Mouse (Mus musculus) layer of hippocampus, postnatal 25 days (tissue): ENCODE measurements at regions not wholly inside any gene's neighbourhood (a gene's known extent, or its start where the extent isn't known, plus 50 kb on each side); places are given as distances from the start of the nearest gene placed in this dataset.

ENCODE experiments used
- DNase-seq, 2 experiments: peaks; one replicate each; pipeline ENCODE4 v3.0.0; 2022; ENCODE audit warnings: mixed read lengths in 2 of 2, low spot score in 1 of 2; ENCODE audit errors: extremely low spot score in 1 of 2

DNA sequence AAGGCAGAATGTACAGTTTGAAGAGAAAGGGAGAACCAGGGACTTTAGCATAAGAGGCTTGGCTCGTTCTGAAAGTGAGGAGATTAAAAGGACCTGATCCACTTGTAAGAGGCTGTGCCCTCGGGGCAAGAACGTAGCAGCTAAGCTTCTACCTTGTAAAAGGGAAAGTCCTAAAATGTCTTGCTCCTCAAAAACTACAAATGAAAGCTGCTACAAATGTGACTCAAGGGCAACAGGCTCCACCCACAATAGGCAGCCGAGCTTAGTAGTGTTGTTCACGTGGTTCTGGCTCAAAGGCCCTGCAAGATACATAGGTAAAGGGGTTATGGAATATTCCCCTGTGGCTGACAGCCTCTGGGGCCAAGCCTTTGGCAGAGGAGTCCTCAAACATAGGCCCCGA is 192.7 kb upstream of the Zfp703 start:
- DNase-seq = no peak

DNA sequence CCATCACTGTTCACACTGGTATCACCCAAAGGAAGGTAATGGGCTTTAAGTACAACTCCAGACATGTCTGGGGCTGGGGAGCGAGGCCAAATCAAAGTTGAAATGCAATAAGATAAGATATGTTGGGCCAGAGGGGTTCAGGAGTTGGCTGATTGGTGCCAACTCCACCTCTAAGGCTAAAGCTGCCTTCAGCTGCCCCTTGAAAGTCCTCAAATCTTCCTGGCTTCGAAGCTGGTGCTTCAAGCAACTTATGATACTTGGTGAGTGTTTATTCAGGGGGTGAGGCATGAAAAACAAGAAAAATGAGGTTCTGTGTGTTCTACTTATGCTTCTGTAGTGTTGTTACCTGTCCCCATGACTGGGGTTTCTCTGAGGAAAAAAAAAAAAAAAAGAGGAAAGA is 185.3 kb upstream of the Zfp703 start:
- no peak for DNase-seq

DNA sequence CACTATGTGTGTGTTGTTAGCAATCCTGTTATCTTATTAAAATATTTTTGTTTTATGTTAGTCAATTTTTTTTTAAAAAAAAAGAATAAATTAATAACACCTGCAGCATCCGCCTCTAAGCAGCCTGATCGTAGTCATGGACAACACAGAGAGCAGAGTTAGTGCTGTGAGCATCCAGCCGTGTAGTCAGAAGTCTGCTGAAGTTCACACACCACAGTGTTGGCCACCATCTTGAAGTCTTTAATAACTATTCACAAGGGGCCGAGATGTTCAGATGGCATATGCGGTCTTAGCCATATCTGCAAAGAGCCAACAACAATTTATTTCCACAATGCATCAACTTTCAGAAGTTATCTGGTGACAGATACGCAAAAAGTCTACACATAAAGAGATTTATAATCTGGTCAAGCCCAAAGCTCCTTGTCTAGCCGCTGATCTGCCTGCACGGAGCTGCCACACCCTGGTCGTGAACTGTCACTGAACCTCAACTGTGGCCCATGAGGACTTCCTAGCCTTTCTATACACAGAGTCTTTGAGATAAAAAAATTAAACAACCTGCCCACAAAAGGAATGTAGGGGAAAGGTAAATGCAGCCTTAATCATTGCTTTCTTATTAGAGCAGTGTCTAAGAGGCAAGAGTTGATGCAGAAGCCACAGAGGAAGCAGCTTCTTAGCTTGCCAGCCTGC is 183.4 kb upstream of the Zfp703 start:
- DNase-seq = no peak

DNA sequence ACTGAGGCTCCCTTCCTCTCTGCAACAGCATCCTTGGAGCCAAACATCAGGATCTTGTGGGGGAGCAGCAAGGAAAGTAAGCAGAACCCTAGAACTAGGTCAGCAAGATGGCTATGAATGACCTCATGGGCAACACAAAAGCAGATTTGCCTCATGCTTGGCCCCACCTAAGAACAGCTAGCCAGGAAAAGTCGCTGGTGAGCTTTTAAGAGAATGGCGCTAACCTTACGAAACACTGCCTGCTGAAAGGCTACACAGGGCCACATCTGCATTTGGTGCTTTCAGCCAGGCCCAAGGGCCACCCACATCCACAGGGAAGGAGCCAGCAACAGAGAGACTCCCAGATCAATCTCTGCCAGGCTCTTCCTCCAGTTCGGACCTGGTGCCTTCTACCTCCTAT is 182.7 kb upstream of the Zfp703 start:
- no peak for DNase-seq

DNA sequence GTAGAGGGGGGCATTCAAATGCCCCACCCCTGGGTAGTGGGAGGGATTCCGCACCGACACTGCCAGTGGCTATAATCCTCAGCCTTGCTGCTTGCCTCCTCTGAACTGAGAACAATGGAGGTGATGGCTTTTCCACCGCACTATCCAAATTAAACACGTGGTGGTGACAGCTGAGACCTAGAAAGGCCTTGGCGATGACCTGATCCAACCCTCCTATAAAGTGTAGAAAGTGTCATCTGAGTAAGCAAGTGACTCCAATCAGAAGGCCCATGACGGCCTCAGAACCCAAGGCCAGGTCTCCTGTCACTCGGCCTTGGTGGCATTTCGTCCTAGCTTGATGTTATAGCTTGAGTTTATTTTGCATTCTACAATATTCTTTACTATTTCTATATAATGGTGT is 181.5 kb upstream of the Zfp703 start:
- DNase-seq = no peak

DNA sequence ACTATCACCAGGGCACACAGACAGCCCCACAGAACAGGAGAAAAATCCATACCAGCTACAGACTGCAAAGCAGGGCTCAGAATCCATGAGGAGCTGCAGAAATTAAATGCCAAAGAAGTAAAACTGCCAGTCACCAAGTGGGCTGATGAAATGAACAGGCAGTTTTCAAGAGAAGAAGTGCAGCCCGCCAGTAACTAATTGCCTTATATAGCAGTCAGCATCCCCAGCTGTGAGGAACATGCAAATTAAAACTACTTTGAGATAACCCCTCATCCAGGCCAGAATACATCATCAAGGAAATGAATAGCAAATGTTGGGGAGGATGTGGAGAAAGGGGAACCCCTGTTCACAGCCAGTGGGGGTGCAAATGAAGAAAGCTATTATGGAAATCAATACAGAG is 177.3 kb upstream of the Zfp703 start:
- no peak for DNase-seq

DNA sequence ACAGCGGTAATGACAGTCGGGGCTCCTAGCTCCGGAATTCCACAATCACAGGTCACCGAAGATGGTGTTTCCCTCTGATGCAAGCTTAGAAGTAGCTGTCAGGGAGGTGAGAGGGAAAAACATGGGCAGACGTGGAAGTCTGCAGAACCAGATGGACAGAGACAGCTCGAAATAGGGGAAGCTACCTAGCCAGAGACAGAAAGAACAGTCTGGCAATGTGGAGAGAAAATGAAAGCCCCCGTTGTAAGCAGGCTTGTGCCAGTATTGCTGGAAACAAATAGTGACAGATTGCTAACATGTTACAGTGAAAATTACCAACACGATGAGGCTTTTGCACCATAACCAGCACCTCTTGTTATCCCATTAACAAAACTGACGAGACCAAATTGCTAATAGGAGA is 173.0 kb upstream of the Zfp703 start:
- DNase-seq = no peak

DNA sequence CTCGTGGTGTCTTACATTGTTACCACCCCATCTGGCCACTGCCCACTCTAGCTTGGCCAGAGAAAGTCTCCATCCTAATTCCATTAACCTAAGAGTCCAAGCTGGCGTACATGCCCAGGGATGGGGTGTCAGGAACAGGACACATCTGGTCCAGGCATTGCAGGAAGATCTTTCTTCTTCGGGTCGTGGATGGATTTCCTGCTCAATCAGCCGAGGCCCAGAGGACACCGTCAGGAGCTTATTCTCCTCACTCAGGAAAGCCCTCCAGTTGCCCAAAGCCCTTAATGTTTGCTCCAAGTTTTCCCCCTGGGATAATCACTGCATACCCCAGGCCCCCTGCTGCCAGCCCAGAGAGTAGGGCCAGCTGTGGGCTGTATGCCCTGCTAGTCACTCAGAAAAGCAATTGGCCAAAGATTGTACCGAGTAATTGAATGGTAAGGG is 172.2 kb upstream of the Zfp703 start:
- no peak for DNase-seq

DNA sequence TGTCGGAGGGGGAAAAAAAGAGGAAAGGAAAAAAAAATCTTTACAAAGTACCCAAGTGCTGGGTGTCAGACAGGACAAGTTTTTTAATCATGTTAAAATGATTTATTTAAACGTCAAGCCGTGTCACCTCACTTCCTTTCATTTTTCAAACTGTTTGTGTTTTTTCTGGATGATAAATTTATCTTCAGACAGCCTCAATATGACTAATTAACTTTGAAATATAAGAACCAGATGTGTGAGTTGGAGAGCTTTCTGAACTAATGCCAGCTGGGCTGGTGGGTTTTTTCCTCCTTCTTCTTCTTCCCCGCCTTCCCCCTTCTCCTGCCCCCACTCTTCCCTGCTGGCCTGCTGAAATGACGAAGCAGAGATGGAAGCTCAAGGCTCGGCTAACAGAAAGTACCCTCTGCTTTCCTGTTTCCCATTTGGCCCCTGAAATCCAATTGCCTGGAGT is 171.7 kb upstream of the Zfp703 start:
- DNase-seq = no peak

DNA sequence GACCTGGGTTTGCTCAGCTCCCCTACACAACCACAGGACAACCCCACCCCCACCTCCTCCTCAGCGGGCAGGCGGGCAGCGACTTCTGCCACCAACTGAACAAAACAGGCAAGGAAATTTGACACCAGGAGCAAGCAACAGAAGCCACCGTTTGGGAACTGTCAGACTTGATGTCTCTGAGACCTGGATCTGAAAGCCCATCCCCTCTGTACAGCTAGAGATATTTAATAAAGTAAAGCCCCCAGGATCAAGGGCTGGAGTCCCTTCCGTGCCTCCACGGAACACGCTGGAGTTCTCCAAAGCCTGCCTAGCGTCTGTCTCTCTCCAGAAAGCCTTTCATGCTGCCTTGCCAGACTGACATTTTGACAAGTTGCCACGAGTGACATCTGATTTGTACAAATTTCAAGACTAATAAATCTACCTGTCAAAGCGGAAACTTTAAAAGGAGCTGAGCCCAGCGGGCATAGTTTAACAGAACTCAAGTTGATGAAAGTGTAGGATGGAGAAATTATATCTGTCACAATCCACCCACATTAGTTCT is 168.9 kb upstream of the Zfp703 start:
- no peak for DNase-seq

DNA sequence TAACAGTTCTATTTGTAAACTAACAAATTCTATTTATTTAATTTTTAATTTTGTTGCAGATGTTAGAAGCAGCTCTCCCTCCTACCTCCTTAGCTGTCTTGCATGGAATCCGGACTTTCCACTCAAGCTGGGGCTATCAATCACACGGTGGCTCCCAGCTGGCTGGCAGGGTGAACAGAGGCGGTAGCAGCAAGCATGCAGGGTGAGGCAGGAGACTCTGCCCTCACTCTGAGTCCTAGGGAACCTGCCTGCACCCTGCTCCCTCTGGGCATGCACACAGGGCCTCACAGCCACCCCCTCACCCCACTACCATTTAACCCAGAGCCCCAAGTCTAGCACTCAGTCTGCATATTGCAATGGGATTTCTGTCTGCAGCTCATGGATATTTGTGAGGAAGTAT is 168.4 kb upstream of the Zfp703 start:
- DNase-seq = no peak

DNA sequence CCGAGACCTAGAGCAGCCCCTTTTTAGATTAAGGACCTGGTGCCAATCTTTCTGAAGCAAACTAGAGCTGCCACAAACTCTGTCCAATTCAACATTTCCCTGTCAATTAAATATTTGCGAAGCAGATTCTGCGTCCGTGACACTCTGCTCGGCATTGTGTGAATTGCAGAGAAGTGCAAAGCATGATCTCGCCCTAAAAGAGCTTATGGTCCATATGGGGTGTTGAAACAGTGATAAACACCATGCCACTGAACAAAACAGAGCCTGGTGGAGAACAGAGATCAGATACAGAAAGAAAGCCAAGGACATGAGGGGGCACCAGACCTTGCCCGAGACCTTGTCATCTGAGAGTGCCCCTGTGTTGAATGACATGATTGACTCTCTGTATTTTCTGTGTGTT is 167.2 kb upstream of the Zfp703 start:
- no peak for DNase-seq

DNA sequence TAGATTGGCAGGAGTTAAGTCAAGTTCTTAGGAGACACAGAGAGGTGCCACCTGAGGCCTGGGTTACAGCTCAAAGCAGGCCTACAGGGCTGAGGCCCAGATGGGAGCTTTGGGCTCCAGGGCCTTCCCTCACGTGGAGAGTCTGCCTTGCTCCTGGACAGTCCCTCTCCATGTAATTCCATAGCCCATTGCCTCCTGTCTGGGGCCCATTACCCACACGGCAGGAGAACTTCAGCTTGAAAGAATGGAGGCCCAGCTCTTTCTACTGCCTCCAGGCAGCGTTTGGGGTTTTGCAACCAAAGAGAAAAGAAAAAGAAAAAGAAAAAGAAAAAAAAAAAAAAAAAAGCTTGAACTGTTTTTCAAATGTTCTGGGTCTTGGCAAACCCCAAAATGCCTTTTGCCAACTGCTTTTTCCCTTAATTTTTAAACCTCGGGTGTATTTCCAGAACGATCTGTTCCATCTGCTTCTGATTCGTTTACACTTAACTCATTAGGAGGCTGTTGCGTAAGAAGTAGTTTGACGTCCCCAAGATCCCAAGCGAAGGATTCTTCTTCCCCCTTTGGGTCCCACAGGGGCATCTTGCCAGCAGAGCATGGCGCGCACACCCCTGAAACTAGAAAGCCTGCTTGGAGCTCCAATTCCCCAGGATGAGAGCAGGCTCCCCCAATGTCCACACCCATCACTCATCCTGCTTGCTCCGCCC is 165.4 kb upstream of the Zfp703 start:
- DNase-seq = no peak

DNA sequence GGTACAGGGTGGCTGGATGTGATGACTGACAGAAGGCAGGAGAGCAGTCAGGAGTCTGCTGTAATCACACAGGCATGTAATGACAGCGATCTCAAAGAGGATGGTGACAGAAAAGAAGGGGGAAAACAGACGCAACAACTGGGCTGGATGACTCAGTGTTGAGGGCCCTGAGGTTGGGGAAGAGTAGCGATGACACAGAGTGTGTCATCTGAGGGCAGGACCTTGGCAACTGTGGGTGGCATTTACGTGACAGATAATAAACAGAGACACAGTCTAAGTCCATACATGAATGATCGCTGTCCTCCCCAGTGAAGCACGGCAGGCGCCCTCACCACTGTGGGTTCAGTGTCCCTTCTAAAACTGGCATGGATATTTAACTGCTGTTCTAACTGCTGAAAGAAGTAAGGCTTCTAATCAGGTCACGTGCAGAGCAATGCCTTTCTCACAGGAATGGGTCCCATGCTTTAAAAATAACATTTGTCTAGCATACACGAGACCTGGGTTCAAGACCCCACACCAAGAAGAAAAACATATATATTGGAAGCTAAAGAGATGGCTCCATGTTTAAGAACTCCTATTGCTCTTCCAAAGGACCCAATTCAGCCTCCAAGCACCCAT is 163.8 kb upstream of the Zfp703 start:
- DNase-seq = no peak

DNA sequence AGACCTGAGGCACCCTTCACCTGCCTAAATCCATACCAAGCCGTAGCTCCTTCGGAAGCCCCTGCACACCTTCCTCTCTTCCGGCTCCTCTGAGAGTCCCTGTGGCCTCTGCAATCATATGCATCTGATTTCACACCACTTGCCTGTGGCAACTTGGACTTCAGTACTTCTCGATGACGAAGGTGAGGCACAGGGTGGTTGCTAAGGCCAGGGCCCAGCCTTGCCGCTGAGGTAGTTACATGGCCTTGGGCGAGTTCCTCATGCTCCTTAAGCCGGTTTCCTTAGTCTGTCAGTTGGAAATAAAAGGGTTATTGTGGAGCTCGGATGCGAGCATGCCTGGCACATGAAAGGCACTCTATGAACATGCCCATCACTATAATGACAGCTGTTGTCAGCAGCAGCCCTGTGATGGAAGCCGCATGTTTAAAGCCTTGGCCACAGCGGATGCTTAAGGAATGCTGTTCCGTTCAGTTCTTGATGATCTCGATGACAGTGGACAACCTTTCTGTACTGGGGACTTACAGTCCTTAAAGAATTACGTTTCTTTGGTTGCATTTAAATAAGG is 162.0 kb upstream of the Zfp703 start:
- no peak for DNase-seq

DNA sequence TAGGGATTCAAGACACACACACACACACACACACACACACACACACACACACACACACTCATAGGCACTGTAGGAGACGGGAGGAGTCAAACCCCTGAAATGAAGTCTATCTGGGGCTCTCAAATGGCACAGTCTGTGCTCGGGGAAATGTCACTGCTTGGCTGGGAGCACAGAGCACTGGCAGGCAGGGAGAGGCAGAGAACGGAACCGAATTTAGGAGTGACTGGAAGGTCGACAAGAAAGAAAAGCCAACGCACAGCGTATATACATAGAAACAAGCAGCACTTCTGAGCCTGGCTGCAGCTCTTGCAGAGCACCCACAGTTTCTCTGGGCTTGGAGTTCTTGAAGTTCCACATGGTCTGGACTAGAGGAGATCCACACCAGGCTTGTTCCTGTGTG is 160.1 kb upstream of the Zfp703 start:
- no peak for DNase-seq

DNA sequence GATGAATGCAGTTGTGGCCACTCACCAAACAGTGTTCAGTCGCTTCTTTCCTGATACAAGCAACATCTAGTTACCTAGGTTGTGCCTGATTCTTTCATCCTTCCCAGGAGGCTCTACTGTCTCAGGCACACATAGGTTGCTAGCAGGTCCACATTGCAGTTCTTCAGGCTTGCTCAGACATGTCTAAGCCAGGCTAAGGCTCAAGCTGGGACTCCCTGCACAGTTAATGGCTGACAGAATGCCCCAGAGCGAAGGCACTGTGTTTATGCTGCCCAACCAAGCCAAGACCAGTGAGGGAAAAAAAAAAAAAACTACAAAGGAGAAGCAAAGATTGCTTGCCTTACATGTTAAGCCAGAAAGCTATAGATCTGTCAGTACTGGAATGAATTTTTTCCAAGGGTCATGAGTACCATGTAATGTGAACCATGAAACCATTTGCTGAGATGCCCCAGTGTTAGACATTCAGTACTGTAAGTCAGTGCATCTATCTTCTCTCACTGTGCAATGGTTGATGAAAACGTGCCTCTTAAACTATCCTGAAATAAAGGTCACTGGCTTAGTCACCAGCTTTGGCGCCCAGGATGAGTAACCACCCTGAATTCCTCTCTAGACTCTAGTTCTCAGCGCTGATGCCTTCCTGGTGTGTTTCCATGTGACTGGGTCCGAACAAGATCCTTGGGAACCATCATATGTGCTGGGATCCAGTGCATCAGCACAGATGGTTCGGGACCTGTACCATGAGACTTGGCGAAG is 152.8 kb upstream of the Zfp703 start:
- DNase-seq = no peak

DNA sequence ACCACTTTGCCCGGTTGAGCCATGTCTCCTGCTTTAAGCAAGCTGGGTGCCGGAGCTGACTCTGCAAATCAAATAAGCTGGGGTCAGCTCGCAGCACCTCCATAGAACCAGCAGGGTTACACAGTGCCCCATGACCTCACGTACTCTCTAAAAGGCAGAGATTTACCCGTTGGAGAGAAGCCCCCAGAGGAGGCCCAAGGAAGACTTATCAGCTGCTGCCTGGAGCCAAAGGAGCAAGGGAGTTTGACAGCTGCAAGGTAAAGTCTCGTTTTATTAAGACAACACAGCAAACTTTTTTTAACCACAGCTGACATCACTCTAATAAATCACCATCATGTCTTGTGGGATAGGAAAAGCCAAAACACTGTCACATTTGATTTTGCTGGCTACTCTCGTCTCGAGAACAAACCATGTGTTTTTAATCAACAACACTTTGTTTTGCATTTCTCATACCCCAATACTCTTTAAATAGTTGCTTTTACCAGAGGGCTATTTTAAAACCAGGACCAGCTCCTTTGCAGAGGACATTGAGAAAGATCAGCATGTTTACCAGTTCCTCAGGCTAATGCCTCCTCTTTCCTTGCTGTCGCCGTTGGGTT is 148.7 kb upstream of the Zfp703 start:
- no peak for DNase-seq

DNA sequence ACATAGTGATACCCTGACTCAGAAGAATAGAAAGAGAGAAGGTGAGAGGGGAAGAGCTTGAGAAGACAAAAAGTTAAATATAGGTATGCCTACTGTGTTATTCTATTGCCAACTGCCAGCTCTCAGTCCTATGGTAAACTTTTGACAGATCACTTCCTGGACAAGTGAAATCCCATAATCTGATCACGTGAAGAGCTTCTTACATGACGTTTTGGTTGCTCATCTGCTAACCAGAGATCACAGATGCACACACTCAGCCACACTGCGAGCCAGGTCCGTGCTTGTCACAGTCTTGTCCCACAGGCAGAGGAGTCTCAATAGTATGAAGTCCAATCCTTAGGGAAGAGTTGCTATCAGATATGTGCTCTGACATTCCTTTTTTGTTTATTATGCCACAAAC is 147.8 kb upstream of the Zfp703 start:
- no peak for DNase-seq

DNA sequence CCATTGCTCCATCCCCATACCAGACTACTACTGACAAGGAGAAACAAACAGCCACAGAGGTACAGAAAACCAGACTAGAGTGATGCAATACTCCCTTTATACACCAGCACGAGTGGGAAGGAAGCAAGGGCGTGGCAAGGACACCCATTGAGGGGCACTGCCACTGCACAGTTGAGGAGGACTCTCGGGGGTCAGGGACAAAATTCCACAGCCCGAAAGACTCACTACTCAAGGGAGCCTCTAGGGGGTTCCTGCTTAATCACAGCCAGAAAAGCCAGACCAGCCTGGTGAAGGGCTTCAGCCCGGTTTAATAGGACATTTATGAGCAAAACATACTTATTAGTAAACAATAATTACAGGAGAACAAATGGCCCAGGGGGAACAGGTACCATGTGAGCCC is 146.0 kb upstream of the Zfp703 start:
- DNase-seq = no peak
